Mouse (Mus musculus) intestine, embryonic 15.5 days (tissue): ENCODE results near the gene Zw10. TPM values are rescaled to one million over a fixed set of nuclear protein-coding genes. Genes with fewer than 3 reads are reported as not detected.
A peak's percentile ranks its signal among the peaks of the same experiment; 100 is the strongest.

Source experiments
- ATAC-seq: fragments of 200-750 bp; cut with Nextera tagmentation; 2 replicates; pipeline ENCODE4 v1.8.0; 2017; ENCODE audit warnings: moderate TSS enrichment, moderate library complexity
- H3K27ac ChIP-seq: fragments of 300-500 bp; sonication (generic); 2 replicates; pipeline ENCODE4 v1.5.1; 2015; ENCODE audit warnings: mild to moderate bottlenecking, inconsistent platforms
- H3K27me3 ChIP-seq: fragments of 300-500 bp; sonication (generic); replicated peaks from 2 replicates; pipeline ENCODE4 v1.6.1; 2015; ENCODE audit warnings: inconsistent platforms
- H3K36me3 ChIP-seq: fragments of 300-500 bp; sonication (generic); 2 replicates; pipeline ENCODE4 v1.6.1; 2015; ENCODE audit warnings: inconsistent platforms
- H3K4me1 ChIP-seq: fragments of 300-500 bp; sonication (generic); replicated peaks from 2 replicates; pipeline ENCODE4 v1.6.1; 2015; ENCODE audit warnings: inconsistent platforms
- H3K4me2 ChIP-seq: fragments of 300-500 bp; sonication (generic); replicated peaks from 2 replicates; pipeline ENCODE4 v1.6.1; 2015; ENCODE audit warnings: mild to moderate bottlenecking, inconsistent platforms
- H3K4me3 ChIP-seq: fragments of 300-500 bp; sonication (generic); replicated peaks from 2 replicates; pipeline ENCODE4 v1.5.1; 2015; ENCODE audit warnings: inconsistent platforms
- H3K9ac ChIP-seq: fragments of 300-500 bp; sonication (generic); 2 replicates; pipeline ENCODE4 v1.6.1; 2015; ENCODE audit warnings: inconsistent platforms
- H3K9me3 ChIP-seq: fragments of 300-500 bp; sonication (generic); 2 replicates; pipeline ENCODE4 v1.6.1; 2016; ENCODE audit warnings: inconsistent platforms
- WGBS: fragments of 180-500 bp; shearing (Covaris S2); methylation state at CpG from one replicate; pipeline ENCODE4 v1.1.7; 2015; 5-methylcytosine and 5-hydroxymethylcytosine counted together
- polyA plus RNA-seq: library from polyadenylated mRNA; unstranded; fragments of >200 nt; fragmentation: Nextera tagmentation; extraction: Ambion mirVana; gene quantifications from 2 replicates; pipeline ENCODE4 v1.2.1, GENCODE M21; 2015

Gene Zw10
- 27.4 and 30.4 TPM in 2 replicates for polyA plus RNA-seq

GRCm38 (mm10) chr9:49055333-49056205, at the start of gene Zw10:
Gene Zw10 (plus strand): TSS chr9:49055613.
- peak within 1 kb of the TSS; percentile 85 for H3K9ac ChIP-seq
- 0 out of 2 replicates have a peak, but pooled peaks cover 3% of the 10 kb centered on the region for H3K36me3 ChIP-seq
- peak within 1 kb of the TSS; percentile 68 for H3K4me3 ChIP-seq
- 0 out of 2 replicates have a peak, but pooled peaks cover 5% of the 10 kb centered on the region for H3K4me1 ChIP-seq
- no peaks in the 10 kb centered on the region for H3K9me3 ChIP-seq
- ATAC-seq = peak; percentile 100
- no peaks in the 10 kb centered on the region for H3K27me3 ChIP-seq
- peak within 1 kb of the TSS; percentile 59 for H3K4me2 ChIP-seq
- H3K27ac ChIP-seq = peak within 1 kb of the TSS; percentile 68; the same call in 1 of the 2 replicates
- WGBS = under 1% methylated on average over 52 of the region's 53 CpGs

GRCm38 (mm10) chr9:49015824-49016223, 39.6 kb upstream of the Zw10 start:
- no peaks in the 10 kb centered on the region for H3K9me3 ChIP-seq
- ATAC-seq = no peak
- H3K9ac ChIP-seq = no peak overlapping the region
- H3K27ac ChIP-seq = no peak overlapping the region
- no peaks in the 10 kb centered on the region for H3K4me1 ChIP-seq
- H3K36me3 ChIP-seq = peaks cover 15% of the 10 kb centered on the region
- H3K4me3 ChIP-seq = no peak overlapping the region
- no peak overlapping the region for H3K4me2 ChIP-seq
- H3K27me3 ChIP-seq = no peaks in the 10 kb centered on the region
- WGBS = 74% methylated on average over 7 of the region's 7 CpGs

GRCm38 (mm10) chr9:49021289-49021688, 34.1 kb upstream of the Zw10 start:
- H3K36me3 ChIP-seq = peaks cover 7% of the 10 kb centered on the region; the same call in 1 of the 2 replicates
- no peak overlapping the region for H3K27ac ChIP-seq
- no peak for ATAC-seq

GRCm38 (mm10) chr9:49023956-49024355, 31.5 kb upstream of the Zw10 start:
- H3K36me3 ChIP-seq = 0 out of 2 replicates have a peak, but pooled peaks cover 7% of the 10 kb centered on the region
- H3K27ac ChIP-seq = no peak overlapping the region
- ATAC-seq = no peak
- H3K9ac ChIP-seq = no peak overlapping the region
- H3K4me3 ChIP-seq = no peak overlapping the region
- no peak overlapping the region for H3K4me2 ChIP-seq
- no peaks in the 10 kb centered on the region for H3K27me3 ChIP-seq
- no peaks in the 10 kb centered on the region for H3K9me3 ChIP-seq
- no peaks in the 10 kb centered on the region for H3K4me1 ChIP-seq
- 85% methylated on average over 5 of the region's 5 CpGs for WGBS

More at GRCm38 (mm10) chr9:49021289-49021688, 34.1 kb upstream of the Zw10 start:
- WGBS = 96% methylated on average over 5 of the region's 5 CpGs
- no peaks in the 10 kb centered on the region for H3K9me3 ChIP-seq
- no peak overlapping the region for H3K4me2 ChIP-seq
- no peaks in the 10 kb centered on the region for H3K4me1 ChIP-seq
- no peaks in the 10 kb centered on the region for H3K27me3 ChIP-seq
- no peak overlapping the region for H3K9ac ChIP-seq
- no peak overlapping the region for H3K4me3 ChIP-seq

- 0 out of 2 replicates have a peak, but pooled peaks cover 7% of the 10 kb centered on the region for H3K36me3 ChIP-seq
- H3K27me3 ChIP-seq = no peaks in the 10 kb centered on the region
- no peak for ATAC-seq
- no peaks in the 10 kb centered on the region for H3K4me1 ChIP-seq
- H3K4me3 ChIP-seq = no peak overlapping the region
- H3K9me3 ChIP-seq = no peaks in the 10 kb centered on the region
- WGBS = 86% methylated on average over 2 of the region's 2 CpGs
- no peak overlapping the region for H3K9ac ChIP-seq
- H3K4me2 ChIP-seq = no peak overlapping the region
- no peak overlapping the region for H3K27ac ChIP-seq
Observed at GRCm38 (mm10) chr9:49024529-49024928, 30.9 kb upstream of the Zw10 start.

- no peaks in the 10 kb centered on the region for H3K27me3 ChIP-seq
- H3K9ac ChIP-seq = no peak overlapping the region
- H3K36me3 ChIP-seq = peaks cover 21% of the 10 kb centered on the region
- no peaks in the 10 kb centered on the region for H3K4me1 ChIP-seq
- no peak overlapping the region for H3K4me3 ChIP-seq
- H3K4me2 ChIP-seq = no peak overlapping the region
- no peak for ATAC-seq
- no peak overlapping the region for H3K27ac ChIP-seq
- WGBS = 92% methylated on average over 4 of the region's 4 CpGs
- no peaks in the 10 kb centered on the region for H3K9me3 ChIP-seq
Observed at GRCm38 (mm10) chr9:49034764-49035163, 20.6 kb upstream of the Zw10 start.

GRCm38 (mm10) chr9:49050901-49051300, 4.5 kb upstream of the Zw10 start:
- no peak for ATAC-seq
- no peaks in the 10 kb centered on the region for H3K36me3 ChIP-seq
- no peak overlapping the region for H3K4me3 ChIP-seq
- no peak overlapping the region for H3K9ac ChIP-seq
- H3K27me3 ChIP-seq = no peaks in the 10 kb centered on the region
- H3K9me3 ChIP-seq = no peaks in the 10 kb centered on the region
- no peaks in the 10 kb centered on the region for H3K4me1 ChIP-seq
- H3K4me2 ChIP-seq = no peak overlapping the region
- no peak overlapping the region for H3K27ac ChIP-seq
- WGBS = 70% methylated on average over 5 of the region's 5 CpGs

- no peak overlapping the region for H3K4me2 ChIP-seq
- WGBS = 15% methylated on average over 5 of the region's 5 CpGs
- no peaks in the 10 kb centered on the region for H3K27me3 ChIP-seq
- no peak overlapping the region for H3K4me3 ChIP-seq
- no peaks in the 10 kb centered on the region for H3K36me3 ChIP-seq
- H3K4me1 ChIP-seq = 0 out of 2 replicates have a peak, but pooled peaks cover 1% of the 10 kb centered on the region
- H3K9ac ChIP-seq = no peak overlapping the region
- H3K27ac ChIP-seq = no peak overlapping the region
- no peak for ATAC-seq
- H3K9me3 ChIP-seq = no peaks in the 10 kb centered on the region
Observed at GRCm38 (mm10) chr9:49051349-49051748, 4.1 kb upstream of the Zw10 start.

- Histone ChIP-seq H3K36me3 (0 out of 2 replicates have a peak, but pooled peaks cover 3% of the 10 kb centered on the region), H3K4me3 (no peak overlapping the region), H3K9me3 (no peaks in the 10 kb centered on the region), H3K27ac (no peak overlapping the region), H3K27me3 (no peaks in the 10 kb centered on the region), H3K4me2 (no peak overlapping the region), H3K4me1 (0 out of 2 replicates have a peak, but pooled peaks cover 5% of the 10 kb centered on the region), H3K9ac (no peak overlapping the region)
- ATAC-seq = no peak
- WGBS = 69% methylated on average over 3 of the region's 3 CpGs
Observed at GRCm38 (mm10) chr9:49054028-49054427, 1.4 kb upstream of the Zw10 start.

GRCm38 (mm10) chr9:49076847-49077246, 21.4 kb downstream of the Zw10 start:
- no peak overlapping the region for H3K9ac ChIP-seq
- H3K4me1 ChIP-seq = no peaks in the 10 kb centered on the region
- no peaks in the 10 kb centered on the region for H3K9me3 ChIP-seq
- no peak for ATAC-seq
- 89% methylated on average over 3 of the region's 3 CpGs for WGBS
- H3K27me3 ChIP-seq = no peaks in the 10 kb centered on the region
- peaks cover 30% of the 10 kb centered on the region; the same call in 1 of the 2 replicates for H3K36me3 ChIP-seq
- H3K4me2 ChIP-seq = no peak overlapping the region
- no peak overlapping the region for H3K27ac ChIP-seq
- H3K4me3 ChIP-seq = no peak overlapping the region

GRCm38 (mm10) chr9:49081107-49081506, 25.7 kb downstream of the Zw10 start, which contains the start of gene Tmprss5:
Gene Tmprss5 (plus strand): TSS chr9:49081260.
- 0 out of 2 replicates have a peak, but pooled peaks cover 13% of the 10 kb centered on the region for H3K36me3 ChIP-seq
- no peaks in the 10 kb centered on the region for H3K27me3 ChIP-seq
- H3K4me2 ChIP-seq = no peak within 1 kb of the TSS
- no peak for ATAC-seq
- no peak within 1 kb of the TSS for H3K27ac ChIP-seq
- no peak within 1 kb of the TSS for H3K9ac ChIP-seq
- no peaks in the 10 kb centered on the region for H3K4me1 ChIP-seq
- WGBS = 57% methylated on average over 5 of the region's 5 CpGs
- H3K4me3 ChIP-seq = no peak within 1 kb of the TSS
- H3K9me3 ChIP-seq = no peaks in the 10 kb centered on the region

- Histone ChIP-seq H3K9ac (no peak overlapping the region), H3K27me3 (no peaks in the 10 kb centered on the region), H3K9me3 (no peaks in the 10 kb centered on the region), H3K27ac (no peak overlapping the region), H3K4me1 (no peaks in the 10 kb centered on the region), H3K36me3 (0 out of 2 replicates have a peak, but pooled peaks cover 13% of the 10 kb centered on the region), H3K4me3 (no peak overlapping the region), H3K4me2 (no peak overlapping the region)
- WGBS = 5% methylated on average over 4 of the region's 4 CpGs
- ATAC-seq = no peak
Observed at GRCm38 (mm10) chr9:49081561-49081960, 26.1 kb downstream of the Zw10 start.
